Mouse (Mus musculus): ENCODE data around the gene Macrod2.
A peak's percentile ranks its signal among the peaks of the same experiment; 100 is the strongest.

The Macrod2 gene

GRCm38 (mm10) chr2:140913679-140914412 lies 518.7 kb downstream of the Macrod2 start:
- no peak for DNase-seq

GRCm38 (mm10) chr2:140926922-140927321 lies 531.8 kb downstream of the Macrod2 start:
- peak; percentile 40 for DNase-seq

GRCm38 (mm10) chr2:140934483-140934882 lies 539.4 kb downstream of the Macrod2 start:
- DNase-seq = no peak

GRCm38 (mm10) chr2:140949461-140949860 lies 554.4 kb downstream of the Macrod2 start:
- DNase-seq = no peak

GRCm38 (mm10) chr2:140959246-140959645 lies 564.1 kb downstream of the Macrod2 start:
- no peak for DNase-seq

GRCm38 (mm10) chr2:140970181-140970580 lies 575.1 kb downstream of the Macrod2 start:
- no peak for DNase-seq

GRCm38 (mm10) chr2:140971845-140972244 lies 576.7 kb downstream of the Macrod2 start:
- DNase-seq = no peak

GRCm38 (mm10) chr2:140985670-140986372 lies 590.7 kb downstream of the Macrod2 start:
- no peak for DNase-seq

GRCm38 (mm10) chr2:141003846-141004245 lies 608.7 kb downstream of the Macrod2 start:
- DNase-seq = no peak

GRCm38 (mm10) chr2:141004326-141004725 lies 609.2 kb downstream of the Macrod2 start:
- no peak for DNase-seq

GRCm38 (mm10) chr2:141005616-141006015 lies 610.5 kb downstream of the Macrod2 start:
- no peak for DNase-seq

- DNase-seq = no peak
These were observed 612.6 kb downstream of the Macrod2 start for GRCm38 (mm10) chr2:141007725-141008124.

- no peak for DNase-seq
These were observed 613.3 kb downstream of the Macrod2 start for GRCm38 (mm10) chr2:141008458-141008857.

GRCm38 (mm10) chr2:141013443-141014165 lies 618.5 kb downstream of the Macrod2 start:
- no peak for DNase-seq

GRCm38 (mm10) chr2:141022971-141023370 lies 627.9 kb downstream of the Macrod2 start:
- DNase-seq = no peak

- no peak for DNase-seq
These were observed 628.8 kb downstream of the Macrod2 start for GRCm38 (mm10) chr2:141023916-141024315.

GRCm38 (mm10) chr2:141024316-141025043 lies 629.4 kb downstream of the Macrod2 start:
- no peak for DNase-seq

- no peak for DNase-seq
These were observed 661.8 kb downstream of the Macrod2 start for GRCm38 (mm10) chr2:141056685-141057454.

GRCm38 (mm10) chr2:141057455-141057833 lies 662.3 kb downstream of the Macrod2 start:
- DNase-seq = no peak

GRCm38 (mm10) chr2:141073981-141074855 lies 679.1 kb downstream of the Macrod2 start:
- DNase-seq = no peak

GRCm38 (mm10) chr2:141078221-141078620 lies 683.1 kb downstream of the Macrod2 start:
- no peak for DNase-seq
